Mouse (Mus musculus) limb, embryonic 12.5 days (tissue): Measurements from ENCODE around the gene Cuta. TPM values are rescaled to one million over a fixed set of nuclear protein-coding genes. Genes with fewer than 3 reads are reported as not detected.
"Not testable (repeated sequence)": the region's sequence is repeated elsewhere in the genome, so short reads cannot be mapped to it uniquely, and the experiment has no call there.

Experiments used
- ATAC-seq: fragments of 200-750 bp; cut with Nextera tagmentation; 2 replicates; pipeline ENCODE4 v1.8.0; 2017; ENCODE audit warnings: low read depth, moderate TSS enrichment; ENCODE audit not compliant: insufficient number of reproducible peaks, insufficient read depth, low FRiP score, low TSS enrichment
- H3K27ac ChIP-seq: fragments of 300-500 bp; sonication (generic); 2 replicates; pipeline ENCODE4 v1.5.1; 2016; ENCODE audit warnings: mild to moderate bottlenecking, moderate library complexity
- H3K27me3 ChIP-seq: fragments of 300-500 bp; sonication (generic); 2 replicates; pipeline ENCODE4 v1.6.1; 2016; ENCODE audit warnings: mild to moderate bottlenecking, moderate library complexity
- H3K36me3 ChIP-seq: fragments of 300-500 bp; sonication (generic); 2 replicates; pipeline ENCODE4 v1.6.1; 2016; ENCODE audit warnings: mild to moderate bottlenecking, moderate library complexity
- H3K4me1 ChIP-seq: fragments of 300-500 bp; sonication (generic); replicated peaks from 2 replicates; pipeline ENCODE4 v1.6.1; 2016
- H3K4me2 ChIP-seq: fragments of 300-500 bp; sonication (generic); 2 replicates; pipeline ENCODE4 v1.6.1; 2016; ENCODE audit warnings: mild to moderate bottlenecking, moderate library complexity
- H3K4me3 ChIP-seq: fragments of 300-500 bp; sonication (generic); replicated peaks from 2 replicates; pipeline ENCODE4 v1.5.1; 2016; ENCODE audit warnings: mild to moderate bottlenecking
- H3K9ac ChIP-seq: fragments of 300-500 bp; sonication (generic); replicated peaks from 2 replicates; pipeline ENCODE4 v1.6.1; 2016; ENCODE audit warnings: mild to moderate bottlenecking, moderate library complexity
- H3K9me3 ChIP-seq: fragments of 300-500 bp; sonication (generic); 2 replicates; pipeline ENCODE4 v1.6.1; 2016; ENCODE audit warnings: mild to moderate bottlenecking, moderate library complexity
- WGBS: fragments of 180-500 bp; shearing (Covaris S2); methylation state at CpG from one replicate; pipeline ENCODE4 v1.1.7; 2016; 5-methylcytosine and 5-hydroxymethylcytosine counted together
- polyA plus RNA-seq: library from polyadenylated mRNA; unstranded; fragments of >200 nt; fragmentation: Nextera tagmentation; extraction: Ambion mirVana; gene quantifications from 2 replicates; pipeline ENCODE4 v1.2.1, GENCODE M21; 2016

Gene Cuta
- polyA plus RNA-seq, 1 experiment from 2014 or later = 188 TPM

GRCm38 (mm10) chr17:26936453-26936852 is 2.9 kb downstream of the Cuta start:
- H3K4me1 ChIP-seq = peaks cover 43% of the 10 kb centered on the region
- no peak for ATAC-seq
- H3K9me3 ChIP-seq = no peaks in the 10 kb centered on the region
- peaks cover 37% of the 10 kb centered on the region for H3K36me3 ChIP-seq
- 80% methylated on average over 12 of the region's 12 CpGs for WGBS
- H3K27me3 ChIP-seq = no peaks in the 10 kb centered on the region
- no peak overlapping the region for H3K27ac ChIP-seq
- H3K4me2 ChIP-seq = 0 out of 2 replicates have a peak overlapping the region, but pooled peaks have one; percentile 8
- H3K9ac ChIP-seq = peak overlapping the region; percentile 31; the same call in 1 of the 2 replicates
- no peak overlapping the region for H3K4me3 ChIP-seq

DNA sequence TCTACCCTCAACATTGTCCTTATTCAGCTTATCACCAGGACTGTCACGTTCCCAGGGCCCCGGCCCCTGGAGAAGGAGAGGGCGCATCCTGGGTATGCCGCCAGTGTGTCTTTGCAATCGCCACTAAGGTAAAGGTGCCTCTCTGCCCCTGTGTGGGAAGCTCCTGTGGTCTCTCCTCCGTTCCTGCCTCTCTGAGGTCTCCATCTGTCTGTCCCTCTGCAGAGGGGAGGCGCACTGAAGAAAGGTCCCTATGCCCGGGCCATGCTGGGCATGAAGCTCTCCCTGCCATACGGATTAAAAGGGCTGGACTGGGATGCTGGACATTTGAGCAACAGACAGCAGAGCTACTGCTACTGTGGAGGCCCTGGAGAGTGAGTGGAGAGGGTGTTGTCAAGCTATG is 4.3 kb downstream of the Cuta start:
- no peak overlapping the region for H3K9ac ChIP-seq
- H3K4me3 ChIP-seq = no peak overlapping the region
- no peaks in the 10 kb centered on the region for H3K27me3 ChIP-seq
- 90% methylated on average over 9 of the region's 9 CpGs for WGBS
- H3K4me2 ChIP-seq = no peak overlapping the region
- ATAC-seq = no peak
- peaks cover 46% of the 10 kb centered on the region for H3K36me3 ChIP-seq
- no peaks in the 10 kb centered on the region for H3K9me3 ChIP-seq
- H3K27ac ChIP-seq = no peak overlapping the region
- peaks cover 30% of the 10 kb centered on the region for H3K4me1 ChIP-seq

- Histone ChIP-seq H3K9me3 (no peaks in the 10 kb centered on the region), H3K27ac (peak overlapping the region; percentile 78; the same call in 1 of the 2 replicates), H3K4me2 (peak overlapping the region; percentile 89), H3K27me3 (no peaks in the 10 kb centered on the region), H3K9ac (peak overlapping the region; percentile 76), H3K36me3 (peaks cover 54% of the 10 kb centered on the region), H3K4me3 (peak overlapping the region; percentile 69), H3K4me1 (peaks cover 28% of the 10 kb centered on the region)
- ATAC-seq = no peak
- WGBS = 79% methylated on average over 16 of the region's 16 CpGs
These were observed 5.2 kb downstream of the Cuta start for GRCm38 (mm10) chr17:26933885-26934827.

GRCm38 (mm10) chr17:26933419-26933818 is 6.0 kb downstream of the Cuta start:
- peaks cover 62% of the 10 kb centered on the region for H3K36me3 ChIP-seq

DNA sequence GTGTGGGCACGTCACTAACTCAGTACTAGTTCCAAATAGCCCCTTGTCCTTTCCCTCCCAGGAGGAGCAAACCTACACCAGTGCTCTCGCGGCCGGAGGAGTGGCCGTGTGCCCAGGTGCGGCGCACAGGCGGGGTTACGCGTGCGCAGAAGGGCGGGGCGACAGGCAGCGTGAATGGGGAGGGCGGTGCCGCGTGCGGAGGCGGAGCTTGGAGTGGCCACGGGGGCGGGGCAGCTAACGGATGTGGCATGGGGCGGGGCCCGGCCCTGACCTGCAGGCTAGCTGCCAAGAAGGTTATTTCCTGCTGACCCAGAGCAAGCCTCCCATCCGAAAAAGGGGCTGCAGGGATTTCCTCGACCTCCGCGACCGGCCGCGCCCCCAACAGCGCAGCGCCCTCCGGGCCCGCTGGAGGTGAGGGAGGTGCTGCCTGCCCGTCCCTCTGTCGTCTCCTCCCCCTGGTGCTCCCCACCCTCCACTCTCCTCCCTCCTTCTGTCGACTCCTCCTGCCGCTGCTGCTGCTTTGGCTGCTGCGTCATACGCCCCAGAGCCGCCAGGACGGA is 6.5 kb downstream of the Cuta start, which contains the start of gene Phf1:
TSS of gene Phf1 (plus strand) at position 214 of the 560 bp plus-strand sequence.
- peak; percentile 84 for ATAC-seq
- Histone ChIP-seq H3K4me1 (peaks cover 19% of the 10 kb centered on the region), H3K36me3 (peaks cover 66% of the 10 kb centered on the region), H3K9me3 (no peaks in the 10 kb centered on the region), H3K4me2 (peak within 1 kb of the TSS; percentile 89), H3K9ac (peak within 1 kb of the TSS; percentile 76), H3K27ac (peak within 1 kb of the TSS; percentile 78), H3K27me3 (no peaks in the 10 kb centered on the region), H3K4me3 (peak within 1 kb of the TSS; percentile 69)
- WGBS = 0% methylated on average over 42 of the region's 43 CpGs

More at GRCm38 (mm10) chr17:26933419-26933818, 6.0 kb downstream of the Cuta start:
- ATAC-seq = 0 out of 2 replicates have a peak, but pooled peaks have one; percentile 23
- H3K4me2 ChIP-seq = peak overlapping the region; percentile 89
- peak overlapping the region; percentile 78 for H3K27ac ChIP-seq
- H3K9ac ChIP-seq = peak overlapping the region; percentile 76
- H3K9me3 ChIP-seq = no peaks in the 10 kb centered on the region
- H3K27me3 ChIP-seq = no peaks in the 10 kb centered on the region
- WGBS = 5% methylated on average over 13 of the region's 13 CpGs
- H3K4me3 ChIP-seq = peak overlapping the region; percentile 69
- H3K4me1 ChIP-seq = peaks cover 24% of the 10 kb centered on the region

DNA sequence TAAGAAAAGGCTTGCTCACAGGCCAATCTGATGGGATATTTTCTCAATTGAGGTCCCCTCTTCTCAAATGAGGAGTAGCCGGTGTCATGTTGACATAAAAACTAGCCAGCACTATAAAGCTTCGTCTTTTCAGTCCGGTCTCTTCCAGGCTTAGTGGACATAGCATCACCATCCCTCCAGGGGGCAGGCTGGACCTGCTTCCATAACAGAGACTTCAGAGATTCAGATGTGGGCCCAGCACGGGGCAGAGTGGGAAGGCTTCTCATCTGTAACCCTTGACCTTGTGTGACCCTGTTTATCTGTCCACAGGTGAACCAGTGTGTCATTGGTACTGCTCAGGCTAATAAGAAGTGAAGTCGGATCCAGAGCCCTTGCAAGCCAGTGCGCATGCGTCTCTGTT is 7.6 kb downstream of the Cuta start:
- H3K4me3 ChIP-seq, H3K9me3 ChIP-seq, H3K27me3 ChIP-seq, H3K4me2 ChIP-seq, H3K27ac ChIP-seq, ATAC-seq, H3K9ac ChIP-seq: not testable (repeated sequence)
- Histone ChIP-seq H3K4me1 (peaks cover 10% of the 10 kb centered on the region), H3K36me3 (peaks cover 64% of the 10 kb centered on the region)
- WGBS = 71% methylated on average over 7 of the region's 7 CpGs

DNA sequence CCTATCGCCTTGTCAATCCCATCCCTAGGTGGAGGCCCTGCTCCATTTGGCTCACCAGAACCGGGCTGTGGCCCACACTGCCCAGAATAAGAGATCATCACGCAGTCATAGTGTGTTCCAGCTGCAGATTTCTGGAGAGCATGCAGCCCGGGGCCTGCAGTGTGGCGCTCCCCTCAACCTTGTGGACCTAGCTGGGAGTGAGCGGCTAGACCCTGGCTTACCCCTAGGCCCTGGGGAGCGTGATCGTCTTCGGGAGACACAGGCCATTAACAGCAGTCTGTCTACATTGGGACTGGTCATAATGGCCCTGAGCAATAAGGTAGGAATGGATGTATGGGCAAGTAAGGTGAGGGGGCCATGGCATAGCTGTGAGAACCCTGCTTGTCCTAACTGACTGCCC is 14.0 kb downstream of the Cuta start:
- H3K9ac ChIP-seq = not testable (repeated sequence)

DNA sequence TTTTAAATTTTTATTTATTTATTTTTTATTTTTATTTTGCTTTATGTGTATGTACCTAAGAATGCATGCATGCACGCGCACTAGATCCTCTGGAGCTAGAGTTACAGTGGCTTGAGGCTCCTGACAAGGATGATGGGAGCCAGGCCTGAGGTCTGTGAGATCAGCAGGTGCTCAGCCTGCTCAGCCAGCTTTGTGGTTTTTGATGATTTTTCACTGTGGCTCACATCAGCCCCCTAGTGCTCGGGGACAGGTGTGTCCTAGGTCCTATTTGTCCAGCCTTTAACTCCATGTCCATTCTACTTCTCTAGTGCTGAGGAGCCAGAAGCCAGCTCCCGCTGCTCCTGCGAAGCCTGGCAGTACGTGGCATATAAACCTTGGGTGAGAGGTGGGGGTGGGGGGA is 17.0 kb downstream of the Cuta start:
- WGBS = 98% methylated on average over 5 of the region's 6 CpGs
- ATAC-seq, H3K27ac ChIP-seq, H3K4me3 ChIP-seq, H3K4me1 ChIP-seq, H3K27me3 ChIP-seq, H3K9me3 ChIP-seq, H3K9ac ChIP-seq, H3K4me2 ChIP-seq: not testable (repeated sequence)
- peaks cover 50% of the 10 kb centered on the region for H3K36me3 ChIP-seq

More for the DNA sequence above, 14.0 kb downstream of the Cuta start:
- WGBS = 96% methylated on average over 9 of the region's 9 CpGs
- H3K4me1 ChIP-seq, H3K27me3 ChIP-seq, H3K9me3 ChIP-seq, H3K4me2 ChIP-seq, ATAC-seq, H3K4me3 ChIP-seq, H3K27ac ChIP-seq: not testable (repeated sequence)
- H3K36me3 ChIP-seq = peaks cover 80% of the 10 kb centered on the region

DNA sequence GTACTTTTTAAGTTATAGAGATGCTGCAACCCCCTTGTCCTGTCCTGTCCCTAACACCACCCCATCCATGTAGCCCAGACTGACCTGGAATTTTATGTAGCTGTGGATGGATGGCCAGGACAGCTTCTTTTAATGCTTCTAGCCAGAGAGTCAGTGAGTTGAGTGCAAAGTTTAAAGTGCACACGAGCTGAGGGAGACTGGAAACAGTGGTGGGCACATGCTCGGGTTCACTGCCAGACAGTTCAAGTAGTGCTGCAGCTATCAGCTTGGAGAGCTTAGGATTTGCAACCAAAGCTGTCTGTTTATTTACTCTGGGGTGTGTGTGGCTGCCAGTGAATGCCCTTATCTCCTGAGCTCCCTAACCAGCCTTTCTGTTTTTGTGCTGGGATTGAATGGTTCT is 19.9 kb downstream of the Cuta start:
- not testable (repeated sequence) for H3K27me3 ChIP-seq, H3K4me3 ChIP-seq, H3K9ac ChIP-seq, H3K27ac ChIP-seq, ATAC-seq, H3K4me1 ChIP-seq, H3K9me3 ChIP-seq, H3K4me2 ChIP-seq
- 79% methylated on average over 2 of the region's 2 CpGs for WGBS
- H3K36me3 ChIP-seq = peaks cover 26% of the 10 kb centered on the region

DNA sequence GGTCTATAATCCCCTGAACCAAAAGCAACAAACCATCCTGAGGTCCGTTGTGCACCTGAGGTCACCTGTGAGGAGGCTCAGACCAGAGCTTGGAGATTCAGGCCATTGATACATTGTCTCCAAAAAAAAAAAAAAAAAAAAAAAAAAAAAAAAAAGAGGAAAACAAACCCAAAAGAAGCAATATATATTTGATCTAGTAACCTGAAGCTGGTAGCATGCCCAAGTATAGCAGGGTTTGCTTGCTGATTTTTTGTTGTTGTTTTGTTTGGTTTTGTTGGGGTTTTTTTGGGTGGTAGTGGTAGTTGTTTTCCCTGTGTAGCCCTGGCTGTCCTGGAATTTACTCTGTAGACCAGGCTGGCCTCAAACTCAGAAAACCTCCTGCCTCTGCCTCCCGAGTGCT is 21.0 kb downstream of the Cuta start:
- Histone ChIP-seq H3K4me3 (peak overlapping the region; percentile 73), H3K4me1 (0 out of 2 replicates have a peak, but pooled peaks cover 9% of the 10 kb centered on the region), H3K9ac (no peak overlapping the region), H3K36me3 (peaks cover 16% of the 10 kb centered on the region), H3K4me2 (peak overlapping the region; percentile 66), H3K27me3 (no peaks in the 10 kb centered on the region), H3K9me3 (no peaks in the 10 kb centered on the region), H3K27ac (no peak overlapping the region)
- no peak for ATAC-seq
- 83% methylated on average over 2 of the region's 2 CpGs for WGBS

- not testable (repeated sequence) for H3K4me1 ChIP-seq, ATAC-seq, H3K9me3 ChIP-seq, H3K27ac ChIP-seq, H3K27me3 ChIP-seq
- Histone ChIP-seq H3K4me2 (peak overlapping the region; percentile 66), H3K9ac (peak overlapping the region; percentile 76), H3K4me3 (peak overlapping the region; percentile 73), H3K36me3 (peaks cover 13% of the 10 kb centered on the region)
- WGBS = 0% methylated on average over 12 of the region's 12 CpGs
These were observed 21.8 kb downstream of the Cuta start for GRCm38 (mm10) chr17:26917560-26917959.
